Mouse (Mus musculus): ENCODE measurements around the gene Dnm2.

The Dnm2 gene

DNA sequence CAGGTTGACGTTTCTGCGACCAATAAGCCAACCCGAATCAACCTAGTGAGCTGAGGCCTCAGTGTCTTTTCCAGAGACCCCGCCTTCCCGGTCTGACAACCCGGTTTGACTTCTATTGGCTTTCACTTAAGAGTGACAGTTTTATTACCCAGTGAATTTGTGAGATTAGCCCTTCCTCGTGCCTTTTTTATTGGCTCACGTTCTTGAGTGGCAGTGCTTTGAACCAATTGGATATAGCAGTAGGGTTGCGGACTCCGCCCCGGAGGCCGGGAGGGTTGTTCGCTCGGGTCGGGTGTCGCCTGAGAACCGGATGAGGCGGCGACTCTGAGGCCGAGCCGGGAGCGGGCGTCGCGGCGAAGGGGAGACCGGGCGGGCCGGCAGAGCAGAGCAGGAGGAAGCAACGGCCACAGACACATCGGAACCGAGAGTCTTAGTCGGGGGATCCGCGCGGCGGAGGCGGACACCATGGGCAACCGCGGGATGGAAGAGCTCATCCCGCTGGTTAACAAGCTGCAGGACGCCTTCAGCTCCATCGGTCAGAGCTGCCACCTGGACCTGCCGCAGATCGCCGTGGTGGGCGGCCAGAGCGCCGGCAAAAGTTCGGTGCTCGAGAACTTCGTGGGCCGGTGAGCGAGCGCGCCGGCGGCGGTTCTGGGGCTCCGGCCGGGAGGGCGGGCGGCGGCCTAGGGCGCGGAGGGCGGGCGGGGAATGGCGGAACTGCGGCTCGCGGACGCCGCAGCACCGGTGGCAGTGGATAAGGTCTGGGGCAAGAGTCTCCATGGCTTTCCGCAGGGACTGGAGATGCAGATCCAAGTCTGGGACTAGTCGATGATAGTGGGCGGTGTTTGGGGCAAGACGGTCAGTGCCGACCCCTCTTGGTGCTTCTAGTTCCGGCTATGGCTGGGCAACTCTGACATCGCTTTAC is at the start of gene Dnm2:
Gene Dnm2, plus strand, starts transcription at position 278 of the 925 bp plus-strand sequence.
- peak; percentile 99 for DNase-seq (ENCODE audit: low spot score)

DNA sequence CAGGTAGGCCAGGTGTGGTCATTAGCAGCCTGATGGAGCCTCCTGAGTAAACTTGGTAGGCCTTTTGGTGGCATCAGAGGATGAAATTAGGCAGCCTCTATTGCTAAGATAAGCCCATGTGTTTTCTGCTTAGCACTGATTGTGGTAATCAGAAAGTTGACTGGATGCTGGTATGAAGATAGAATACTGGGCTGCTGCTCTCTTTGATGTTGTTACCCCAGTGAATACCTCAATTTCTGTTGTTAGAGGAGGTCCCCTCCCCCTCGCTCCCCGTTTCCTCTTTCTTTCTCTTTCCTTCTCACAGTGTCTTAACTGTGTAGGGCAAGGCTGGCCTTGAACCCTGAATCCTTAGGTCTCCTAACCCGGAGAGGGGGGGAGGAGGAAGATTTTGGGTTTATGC is 45.5 kb upstream of the Dnm2 start:
- DNase-seq (ENCODE audit: low spot score), result no peak

DNA sequence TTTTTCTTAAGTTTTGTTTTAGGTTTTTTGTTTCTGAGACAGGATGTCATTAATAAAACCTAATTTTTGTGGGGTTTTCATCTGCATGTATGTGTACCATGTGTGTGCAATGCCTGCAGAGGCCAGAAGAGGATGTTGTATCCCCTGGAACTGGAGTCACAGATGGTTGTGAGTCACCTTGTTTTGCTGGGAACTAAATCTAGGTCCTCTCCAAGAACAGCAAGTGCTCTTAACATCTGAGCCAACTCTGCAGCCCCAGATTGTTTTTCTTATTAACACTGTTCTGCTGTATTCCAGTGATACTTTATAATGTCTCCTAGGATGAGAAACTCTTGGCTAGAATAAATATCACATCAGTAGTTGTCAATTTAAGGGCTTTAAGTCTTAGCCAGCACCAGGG is 43.8 kb upstream of the Dnm2 start:
- DNase-seq (ENCODE audit: low spot score), result no peak

DNA sequence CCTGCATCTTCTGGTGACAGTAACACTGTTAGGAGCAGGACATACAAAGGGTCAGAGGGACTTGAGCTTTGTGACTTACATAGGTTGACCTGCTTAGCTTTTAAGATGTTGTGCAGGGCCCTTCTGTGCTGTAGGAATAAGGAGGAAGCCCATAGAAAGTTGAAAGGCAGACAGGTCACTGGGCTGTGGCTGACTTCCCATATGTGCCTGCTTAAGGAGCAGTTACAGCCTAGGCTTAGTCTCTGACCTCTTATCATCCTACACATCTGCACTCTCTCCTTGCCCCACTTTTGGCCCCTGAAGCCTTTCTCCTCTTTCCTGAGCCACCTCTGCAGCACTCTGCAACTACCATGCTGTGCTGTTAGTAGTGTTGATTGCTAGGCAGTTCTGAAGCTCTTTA is 40.7 kb upstream of the Dnm2 start:
- DNase-seq (ENCODE audit: low spot score), result no peak

DNA sequence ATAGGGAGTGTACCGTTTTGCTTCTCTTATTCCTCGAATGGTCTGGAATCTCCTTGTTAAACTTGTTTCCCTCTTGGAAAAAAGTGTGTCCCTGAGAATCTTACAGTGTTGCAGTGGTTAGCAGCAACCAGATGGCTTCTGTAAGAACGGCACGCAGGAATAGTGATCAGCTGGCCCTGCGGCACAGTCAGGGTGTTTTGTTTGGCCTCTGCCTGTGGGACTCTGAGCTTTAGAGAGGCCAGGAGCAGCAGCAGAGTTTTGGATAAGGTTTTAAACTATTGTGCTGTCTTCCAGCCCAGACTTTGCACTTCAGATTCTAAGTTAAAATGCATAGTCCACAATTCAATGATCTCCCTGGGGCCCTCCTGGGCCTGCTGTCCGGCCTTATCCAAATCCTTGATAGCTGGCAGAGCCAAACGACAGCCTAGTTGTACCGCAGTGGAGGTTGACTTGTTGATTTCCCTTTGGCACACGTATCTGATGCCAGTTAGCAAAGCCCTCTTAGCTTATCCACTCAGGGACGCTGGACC is 32.0 kb upstream of the Dnm2 start:
- no peak for DNase-seq (ENCODE audit: low spot score)

DNA sequence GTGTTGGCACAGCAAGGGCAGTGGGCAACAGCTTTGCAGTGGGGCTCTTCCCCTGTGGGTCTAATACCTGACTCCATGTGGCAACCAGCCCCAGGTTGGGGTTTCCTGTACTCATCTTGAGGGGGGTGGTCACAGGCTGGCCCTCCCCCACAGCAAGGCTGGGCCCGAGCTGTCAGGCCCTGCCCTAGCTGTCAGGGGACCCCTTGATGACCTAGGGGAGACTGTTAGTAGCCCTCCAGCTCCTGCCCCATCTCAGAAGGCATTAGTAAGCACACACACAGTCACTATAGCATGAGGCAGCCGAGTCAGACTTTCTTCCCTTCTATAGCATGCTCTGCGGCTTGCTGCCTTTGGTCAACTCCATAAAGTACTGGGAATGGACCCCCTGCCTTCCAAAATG is 29.0 kb upstream of the Dnm2 start:
- no peak for DNase-seq (ENCODE audit: low spot score)

DNA sequence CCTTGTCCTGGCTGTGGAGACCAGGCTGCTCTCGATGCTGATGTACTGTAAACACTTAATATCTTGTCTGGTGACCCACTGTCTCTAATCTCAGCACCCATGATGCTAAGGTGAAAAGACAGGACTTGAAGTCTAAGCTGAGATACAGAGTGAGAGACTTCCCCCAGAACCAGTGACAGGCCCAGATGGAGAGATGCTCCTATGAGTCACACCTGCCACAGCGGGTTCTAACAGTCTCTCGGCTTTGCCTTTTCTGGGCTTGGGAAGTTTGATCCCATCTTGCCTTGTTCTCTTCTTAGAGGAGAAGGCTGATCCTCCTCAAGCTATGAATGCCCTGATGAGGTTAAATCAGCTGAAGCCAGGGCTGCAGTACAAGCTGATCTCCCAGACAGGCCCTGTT is 27.5 kb upstream of the Dnm2 start:
- DNase-seq (ENCODE audit: low spot score), result no peak

DNA sequence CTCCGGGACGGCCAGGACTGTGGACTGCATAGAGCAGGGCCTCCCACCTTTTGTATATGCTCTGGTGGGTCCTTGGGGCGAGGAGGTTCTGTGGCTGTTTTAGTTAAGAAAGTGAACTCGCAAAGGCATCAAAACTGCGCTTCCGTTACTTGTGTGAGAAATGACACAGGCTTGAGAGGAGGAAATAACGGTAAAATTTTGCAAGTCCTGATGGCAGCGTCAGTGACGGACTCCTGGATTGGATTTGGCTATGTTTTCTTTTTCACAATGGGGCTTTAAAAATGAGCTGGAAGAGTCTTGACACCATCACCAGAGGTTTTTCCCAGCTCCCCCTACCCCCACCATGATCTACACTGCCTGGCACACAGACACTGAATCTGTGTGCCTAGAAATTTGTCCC is 23.7 kb upstream of the Dnm2 start:
- no peak for DNase-seq (ENCODE audit: low spot score)

DNA sequence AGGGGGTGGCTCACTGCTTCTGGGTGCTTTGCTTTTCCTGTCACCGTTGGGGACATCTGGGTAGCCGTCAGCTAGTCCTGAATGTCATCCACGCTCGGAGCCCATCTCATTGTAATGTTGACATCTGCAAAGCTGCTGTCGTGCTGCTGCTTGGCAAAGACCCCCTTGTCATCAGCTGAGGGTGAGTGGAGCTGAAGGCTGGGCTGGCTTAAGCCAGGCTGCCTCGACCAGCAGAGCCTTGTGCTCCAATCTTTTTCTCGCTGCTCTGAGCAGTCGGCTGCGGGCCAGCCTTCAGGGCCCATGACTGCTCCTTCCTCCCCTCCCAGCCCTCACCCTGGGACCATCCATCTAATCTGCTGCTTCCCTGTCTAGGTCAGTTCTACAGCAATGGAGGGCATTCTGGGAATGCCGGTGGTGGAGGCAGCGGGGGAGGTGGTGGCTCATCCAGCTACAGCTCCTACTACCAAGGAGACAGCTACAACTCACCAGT is 21.9 kb upstream of the Dnm2 start:
- DNase-seq (ENCODE audit: low spot score), result no peak

DNA sequence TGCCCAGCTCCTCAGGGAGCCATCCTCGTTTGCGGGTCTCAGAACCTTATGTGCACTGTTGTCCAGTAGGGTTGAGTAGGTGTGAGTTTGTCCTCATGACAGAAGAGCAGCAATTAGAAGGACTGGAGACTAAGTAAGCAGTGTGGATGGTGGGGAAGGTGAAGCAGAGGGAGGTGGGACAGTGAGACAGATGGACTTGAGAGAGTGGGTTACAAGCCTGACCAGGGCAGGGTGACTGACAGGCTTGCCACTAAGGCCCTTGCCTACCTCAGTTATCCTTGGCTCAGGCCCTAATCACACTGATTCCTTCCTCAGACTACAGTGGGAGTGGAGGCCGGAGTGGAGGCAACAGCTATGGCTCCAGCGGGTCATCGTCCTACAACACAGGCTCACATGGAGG is 21.0 kb upstream of the Dnm2 start:
- no peak for DNase-seq (ENCODE audit: low spot score)

DNA sequence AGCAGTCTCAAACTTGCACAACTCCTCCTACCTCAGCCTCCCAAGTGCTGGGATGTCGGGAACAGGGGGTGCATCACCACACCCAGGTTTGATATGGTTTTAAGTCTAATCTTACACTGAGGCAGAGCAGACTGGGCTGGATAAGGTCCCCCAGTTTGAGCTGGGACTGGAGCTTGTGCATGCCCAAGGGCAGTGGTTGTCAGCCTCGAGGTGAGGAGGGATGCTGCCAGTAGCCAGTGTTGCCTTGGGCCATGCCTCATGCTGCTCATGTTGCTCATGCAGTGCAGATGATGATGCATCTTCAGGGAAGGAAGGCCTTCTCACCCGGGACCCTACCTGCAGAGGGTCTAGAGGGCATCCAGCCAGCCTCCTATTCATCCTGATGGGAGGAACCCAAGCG is 19.2 kb upstream of the Dnm2 start:
- DNase-seq (ENCODE audit: low spot score), result no peak

DNA sequence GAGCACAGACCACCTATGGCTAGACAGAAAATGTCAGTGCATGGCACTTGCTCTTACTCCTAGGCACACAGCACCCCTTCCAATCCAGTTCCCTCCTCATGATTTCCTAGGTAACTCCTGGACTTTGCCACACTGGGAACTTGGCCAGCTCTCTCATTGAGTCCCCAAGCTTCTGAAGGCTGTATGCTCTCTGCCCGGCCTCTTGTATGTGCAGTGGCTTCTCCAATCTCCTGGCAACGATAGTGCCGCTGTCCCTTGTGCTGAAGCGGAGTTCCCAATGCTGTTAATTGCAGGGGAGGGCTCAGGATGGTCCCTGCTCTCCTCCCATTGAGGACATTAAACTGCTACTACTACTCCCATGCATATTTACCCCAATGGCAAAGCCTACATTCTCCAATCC is 16.8 kb upstream of the Dnm2 start:
- peak; percentile 30 for DNase-seq (ENCODE audit: low spot score)

DNA sequence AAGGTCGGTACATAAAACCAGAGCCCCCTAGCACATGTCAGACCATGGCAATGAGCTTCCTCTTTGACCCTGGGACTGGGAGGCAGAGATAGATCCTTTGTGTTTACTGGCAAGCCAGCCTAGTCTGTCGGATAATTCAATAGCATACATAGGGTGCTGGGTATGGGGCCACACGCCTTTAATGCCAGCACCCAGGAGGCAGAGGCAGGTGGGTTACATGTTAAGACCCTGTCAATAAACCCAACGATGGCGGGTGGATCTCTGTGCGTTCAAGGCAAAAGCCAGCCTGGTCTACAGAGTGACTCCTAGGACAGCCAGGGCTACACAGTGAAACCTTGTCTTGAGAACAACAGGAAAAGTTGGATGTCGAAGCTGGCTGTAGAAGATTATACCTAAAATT is 16.1 kb upstream of the Dnm2 start:
- no peak for DNase-seq (ENCODE audit: low spot score)

DNA sequence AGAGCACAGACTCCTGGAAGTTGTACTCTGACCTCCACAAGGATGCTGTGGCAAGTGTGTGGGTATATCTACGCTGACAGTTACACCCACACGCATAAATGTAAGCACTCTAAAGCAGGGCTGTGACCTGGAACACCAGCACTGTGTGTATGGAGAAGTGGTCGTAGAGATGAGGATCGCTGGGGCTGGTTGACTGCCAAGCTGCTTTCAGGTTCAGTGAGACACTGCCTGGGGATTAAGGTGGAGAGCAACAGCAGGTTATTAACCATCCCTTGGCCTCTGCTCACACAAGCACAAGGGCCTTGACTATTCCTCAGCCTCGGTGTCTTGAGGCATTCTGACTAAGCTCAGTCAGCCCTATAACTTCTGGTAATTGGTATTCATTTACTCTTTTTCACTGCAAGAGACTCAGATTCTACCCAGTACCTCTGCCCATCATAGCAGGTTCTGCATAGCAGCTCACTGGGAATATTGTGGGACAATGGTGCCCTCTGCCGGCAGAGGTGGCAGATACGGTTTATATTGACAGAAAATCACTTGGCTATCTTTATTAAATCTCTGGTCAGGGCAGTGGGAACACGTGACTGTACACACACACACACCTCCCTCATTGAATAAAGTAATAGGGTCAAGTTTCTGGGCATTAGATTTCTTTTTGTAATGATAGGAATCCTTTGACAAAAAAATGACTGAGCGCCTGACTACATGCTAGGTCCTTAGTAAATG is 15.0 kb upstream of the Dnm2 start:
- DNase-seq (ENCODE audit: low spot score), result peak; percentile 75

DNA sequence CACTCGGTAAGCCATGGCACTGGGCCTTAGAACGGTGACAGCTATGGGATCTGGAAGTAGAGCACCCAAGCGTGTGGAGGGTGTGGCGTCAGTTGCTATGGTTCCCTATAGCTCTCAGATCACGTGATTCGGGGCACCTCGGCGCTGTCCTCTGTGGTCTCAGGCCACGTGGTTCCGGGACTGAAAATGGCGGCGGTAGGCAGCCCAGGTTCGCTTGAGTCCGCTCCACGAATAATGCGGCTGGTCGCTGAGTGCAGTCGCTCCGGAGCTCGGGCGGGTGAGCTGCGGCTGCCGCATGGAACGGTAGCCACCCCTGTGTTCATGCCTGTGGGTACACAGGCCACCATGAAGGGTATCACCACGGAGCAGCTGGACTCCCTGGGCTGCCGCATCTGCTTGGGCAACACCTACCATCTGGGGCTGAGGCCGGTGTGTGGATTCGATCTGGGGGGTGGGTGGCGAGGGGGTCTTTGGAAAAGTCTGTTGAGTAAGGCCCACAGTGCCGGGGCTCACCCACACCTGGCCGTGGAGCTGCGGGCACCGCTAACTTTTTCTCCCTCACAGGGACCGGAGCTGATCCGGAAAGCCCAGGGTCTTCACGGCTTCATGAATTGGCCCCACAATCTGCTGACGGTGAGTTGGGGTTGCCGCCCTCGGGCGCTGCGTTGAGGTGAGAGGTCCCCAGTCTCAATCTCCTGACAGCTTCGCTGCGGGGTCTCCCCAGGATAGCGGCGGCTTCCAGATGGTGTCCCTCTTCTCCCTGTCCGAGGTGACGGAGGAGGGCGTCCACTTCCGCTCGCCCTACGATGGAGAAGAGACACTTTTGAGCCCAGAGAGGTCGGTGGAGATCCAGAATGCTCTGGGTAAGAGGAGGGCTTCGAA is 12.8 kb upstream of the Dnm2 start, which contains the start of gene Qtrt1:
Gene Qtrt1, plus strand, starts transcription at position 169 of the 882 bp plus-strand sequence.
- peak; percentile 61 for DNase-seq (ENCODE audit: low spot score)

DNA sequence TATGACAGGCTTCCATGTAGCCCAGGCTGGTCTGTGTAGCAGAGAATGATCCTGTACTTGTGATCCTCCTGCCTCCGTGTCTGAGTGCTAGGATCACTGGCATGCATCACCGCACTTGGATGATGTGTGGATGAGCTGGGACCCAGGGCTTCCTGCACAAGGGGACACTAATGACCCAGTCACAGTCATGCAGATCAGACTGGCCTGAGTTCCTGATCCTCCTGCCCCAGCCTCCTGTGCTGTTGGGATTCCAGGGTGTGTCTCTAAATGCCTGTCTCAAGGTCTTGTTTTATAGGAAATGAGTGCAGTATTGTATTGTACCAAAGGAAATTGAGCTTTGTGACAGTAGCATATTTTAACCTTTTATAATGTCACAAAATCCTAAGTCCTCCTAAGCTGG is 6.8 kb upstream of the Dnm2 start:
- no peak for DNase-seq (ENCODE audit: low spot score)

DNA sequence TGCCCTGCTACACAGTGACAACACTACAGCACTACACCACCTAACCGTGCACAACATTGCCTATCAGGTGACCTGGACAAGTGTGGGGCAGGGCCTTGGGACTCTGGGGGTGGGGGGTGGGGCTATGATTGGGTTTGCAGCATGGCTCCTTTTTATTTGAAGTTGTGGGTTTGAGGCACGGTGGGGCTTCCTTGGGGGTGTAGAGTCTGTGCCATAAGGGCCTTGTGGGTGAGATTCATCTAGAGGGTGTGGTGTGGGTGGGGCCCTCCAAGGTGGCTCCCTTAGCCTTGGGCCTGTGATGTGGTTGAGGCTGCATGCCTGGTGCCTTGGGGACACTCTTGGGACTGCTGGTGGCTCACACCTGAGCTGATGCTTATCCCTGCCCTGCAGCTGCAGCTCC is 5.1 kb upstream of the Dnm2 start:
- DNase-seq (ENCODE audit: low spot score), result no peak

DNA sequence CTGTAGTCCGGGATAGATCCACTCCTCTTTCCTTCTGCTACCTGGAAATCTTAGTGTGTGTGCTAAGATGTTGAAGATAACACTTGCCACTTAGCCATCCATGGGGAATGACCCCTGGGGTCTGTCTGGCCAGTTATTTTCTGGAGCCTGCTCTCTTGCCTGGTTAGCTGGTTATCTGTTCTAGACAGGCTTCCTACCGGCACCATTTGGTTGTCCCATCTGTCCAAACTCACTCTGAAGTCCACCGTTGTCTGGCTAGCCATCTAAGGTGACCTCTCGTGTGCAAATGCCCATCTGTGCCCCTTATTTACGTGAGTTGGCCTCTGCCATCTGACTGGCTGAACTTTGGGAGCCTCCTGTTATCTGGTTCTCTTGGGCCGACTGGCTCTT is 843 bp downstream of the Dnm2 start:
- no peak for DNase-seq (ENCODE audit: low spot score)

DNA sequence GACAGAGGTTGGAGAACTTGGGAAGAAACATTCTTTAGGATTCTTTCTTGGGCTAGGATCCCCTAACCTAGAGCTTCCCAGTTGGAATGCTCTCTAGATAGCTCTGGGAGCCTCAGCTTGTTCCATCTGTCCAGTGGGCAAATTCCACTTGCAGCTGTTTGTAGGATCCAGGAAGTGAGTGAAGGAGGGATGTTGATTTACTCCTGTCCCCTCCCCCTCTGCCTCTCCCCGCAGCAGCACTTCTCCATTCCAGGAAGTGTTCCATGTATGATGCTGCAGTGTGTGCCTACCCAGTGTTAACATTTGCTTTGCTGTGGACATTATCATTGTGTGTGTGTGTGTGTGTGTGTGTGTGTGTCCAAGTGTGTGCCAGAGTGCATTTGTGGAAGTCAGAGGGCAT is 1.3 kb downstream of the Dnm2 start:
- DNase-seq (ENCODE audit: low spot score), result no peak

DNA sequence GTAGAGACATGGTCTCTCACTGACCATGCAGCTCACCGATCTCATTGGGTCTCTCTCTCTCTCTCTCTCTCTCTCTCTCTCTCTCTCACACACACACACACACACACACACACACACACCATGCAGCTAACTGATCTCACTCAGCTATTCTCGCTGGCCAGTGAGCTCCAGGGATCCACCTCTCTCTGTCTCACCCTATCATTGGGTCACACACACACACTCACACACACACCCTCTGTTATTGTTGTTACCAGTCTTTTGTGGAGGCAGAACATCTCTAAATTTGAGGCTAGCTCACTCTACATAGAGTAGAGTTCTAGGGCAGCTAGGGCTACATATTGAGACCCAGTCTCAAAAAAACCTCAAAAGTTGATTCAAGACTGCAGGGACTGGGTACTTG is 1.8 kb downstream of the Dnm2 start:
- no peak for DNase-seq (ENCODE audit: low spot score)

DNA sequence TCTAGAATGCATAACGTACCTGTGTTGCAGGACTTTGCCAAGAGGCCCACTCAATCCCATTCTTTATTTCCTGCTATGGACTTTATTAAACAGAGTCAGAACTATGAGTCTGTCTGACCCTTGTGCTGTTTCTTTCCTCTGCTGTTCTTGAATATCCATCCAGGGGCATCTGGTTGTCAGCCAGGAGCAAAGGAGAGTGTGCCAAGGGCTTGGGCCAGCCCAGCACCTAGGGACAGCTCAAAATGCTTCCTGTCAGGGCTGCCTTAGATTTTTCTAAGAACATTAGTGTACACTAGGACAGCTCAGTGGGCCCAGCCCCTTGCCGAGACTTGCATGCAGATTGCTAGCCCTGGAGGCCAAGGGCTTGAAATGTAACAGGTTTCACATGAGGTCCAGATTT is 3.1 kb downstream of the Dnm2 start:
- DNase-seq (ENCODE audit: low spot score), result no peak

DNA sequence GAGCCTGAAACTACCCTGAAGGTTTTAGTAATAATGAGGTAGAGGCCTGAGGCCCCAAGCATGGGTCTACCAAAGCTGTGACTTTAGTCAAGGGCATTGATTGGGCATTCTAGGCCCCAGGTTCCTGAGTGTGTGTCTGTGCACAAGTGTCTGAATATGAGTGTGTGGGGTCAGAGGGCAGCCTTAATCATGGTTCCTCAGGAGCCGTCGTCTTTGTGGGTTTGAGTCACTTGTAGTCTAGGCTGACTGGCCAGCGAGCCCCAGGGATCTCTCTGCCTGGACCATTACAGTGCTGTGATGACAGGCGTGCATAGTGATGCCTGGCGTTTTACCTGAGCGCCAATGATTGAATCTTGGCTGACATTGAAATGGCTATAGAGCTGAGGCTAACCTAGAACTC is 3.5 kb downstream of the Dnm2 start:
- no peak for DNase-seq (ENCODE audit: low spot score)
